Mouse (Mus musculus): ENCODE measurements around the gene Mto1.
"Not testable (repeated sequence)": the region's sequence is repeated elsewhere in the genome, so short reads cannot be mapped to it uniquely, and the experiment has no call there.

Mto1 gene

DNA sequence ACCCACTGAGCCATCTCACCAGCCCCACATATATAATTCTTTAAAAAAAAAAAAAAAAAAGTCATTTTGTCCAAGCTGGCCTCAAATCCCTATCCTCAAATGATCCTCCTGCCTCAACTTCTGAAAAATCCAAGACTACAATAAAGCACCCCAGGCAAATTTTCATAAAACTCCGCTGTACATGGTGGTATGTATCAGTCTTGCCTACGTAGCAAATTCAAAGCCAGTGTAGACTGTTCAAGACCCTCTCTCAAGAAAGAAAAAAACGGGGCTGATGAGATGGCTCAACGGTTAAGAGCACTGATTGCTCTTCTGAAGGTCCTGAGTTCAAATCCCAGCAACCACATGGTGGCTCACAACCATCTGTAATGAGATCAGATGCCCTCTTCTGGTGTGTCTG lies 27.9 kb downstream of the Mto1 start:
- peak; percentile 29 for DNase-seq (ENCODE audit: low spot score)

DNA sequence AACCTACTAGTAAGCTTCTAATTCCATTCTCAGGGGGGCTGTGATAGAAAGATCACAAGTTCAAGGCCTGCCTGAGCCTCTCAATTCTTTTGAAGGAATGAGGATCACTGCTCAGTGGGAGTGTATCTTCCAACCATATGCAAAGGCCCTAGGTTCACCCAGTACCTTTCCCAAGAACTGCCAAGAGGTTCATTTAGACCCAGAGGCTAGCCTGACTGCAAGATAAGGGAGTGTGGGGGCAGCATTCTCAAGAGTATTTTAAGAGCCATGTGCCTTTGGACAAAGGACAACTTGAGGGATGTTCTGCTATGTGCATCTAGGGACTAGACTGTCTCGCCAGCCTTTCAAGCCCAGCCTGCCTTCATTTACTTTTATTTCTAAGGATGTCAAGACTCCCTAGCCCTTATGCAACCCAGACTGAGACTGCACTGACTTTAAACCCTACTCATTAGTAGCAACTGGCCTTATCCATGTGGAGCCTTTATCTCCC lies 28.6 kb downstream of the Mto1 start:
- DNase-seq (ENCODE audit: low spot score): peak; percentile 80

DNA sequence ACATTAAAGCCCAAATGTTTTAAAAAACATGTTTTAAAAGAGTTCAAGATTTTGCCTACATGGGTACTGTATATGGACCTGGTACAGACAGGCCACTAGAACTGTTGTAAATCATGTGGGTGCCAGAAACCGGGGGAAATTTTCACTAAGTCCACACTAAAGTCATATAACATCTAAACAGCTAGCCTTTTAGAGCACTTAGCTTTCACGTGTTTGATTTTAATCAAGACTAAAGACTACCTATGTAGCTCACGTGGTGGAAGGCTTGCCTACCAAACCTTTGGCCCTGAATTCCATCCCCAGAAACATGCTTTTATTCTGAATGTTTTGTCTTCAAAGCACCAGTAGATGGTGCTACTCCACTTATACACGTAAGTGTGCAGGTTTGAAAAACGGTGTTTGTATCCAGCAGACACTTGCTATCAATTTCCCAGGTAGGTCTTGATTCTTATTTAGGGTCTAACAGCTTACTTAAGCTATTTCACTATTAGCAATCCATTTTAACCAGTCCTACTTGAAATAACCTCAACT lies 29.1 kb downstream of the Mto1 start:
- peak; percentile 78 for DNase-seq (ENCODE audit: low spot score)

DNA sequence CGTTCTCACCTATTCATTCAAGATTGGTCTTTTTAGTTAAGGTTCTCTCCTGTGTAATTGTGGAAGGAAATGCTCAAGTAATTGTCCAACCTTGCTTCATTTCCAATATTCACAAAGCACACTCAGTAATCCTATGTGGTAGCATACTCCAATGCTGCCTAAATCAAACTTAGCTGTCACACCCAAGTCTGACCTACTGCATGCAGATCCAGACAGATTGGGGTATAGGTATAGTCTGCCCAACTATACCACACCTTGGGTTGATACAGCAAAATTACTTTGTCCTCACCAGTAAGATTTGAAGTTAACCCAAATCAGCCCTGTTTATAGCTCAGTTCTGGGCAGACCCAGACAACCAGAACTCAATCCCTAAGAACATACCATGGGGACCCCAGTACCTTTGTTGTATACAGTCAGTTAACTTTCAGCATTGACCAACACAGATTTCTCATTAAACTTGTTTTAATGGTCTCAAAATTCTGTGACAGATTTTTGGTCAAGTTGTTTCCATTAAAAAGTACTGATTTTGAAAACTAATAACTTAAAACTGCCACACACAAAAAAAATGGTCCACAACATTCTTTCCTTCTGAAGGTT lies 30.1 kb downstream of the Mto1 start:
- not testable (repeated sequence) for DNase-seq (ENCODE audit: low spot score)

DNA sequence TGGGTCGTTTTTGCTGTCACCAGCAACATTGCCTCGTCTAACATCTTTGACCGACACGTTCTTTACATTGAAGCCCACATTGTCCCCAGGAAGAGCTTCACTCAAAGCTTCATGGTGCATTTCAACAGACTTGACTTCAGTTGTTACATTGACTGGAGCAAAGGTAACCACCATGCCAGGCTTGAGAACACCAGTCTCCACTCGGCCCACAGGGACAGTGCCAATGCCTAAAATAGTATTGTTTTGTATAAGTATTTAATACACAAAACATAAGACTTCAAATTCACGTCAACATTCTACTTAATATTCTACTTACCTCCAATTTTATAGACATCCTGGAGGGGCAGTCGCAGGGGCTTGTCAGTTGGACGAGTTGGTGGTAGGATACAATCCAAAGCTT lies 31.3 kb downstream of the Mto1 start:
- not testable (repeated sequence) for DNase-seq (ENCODE audit: low spot score)

DNA sequence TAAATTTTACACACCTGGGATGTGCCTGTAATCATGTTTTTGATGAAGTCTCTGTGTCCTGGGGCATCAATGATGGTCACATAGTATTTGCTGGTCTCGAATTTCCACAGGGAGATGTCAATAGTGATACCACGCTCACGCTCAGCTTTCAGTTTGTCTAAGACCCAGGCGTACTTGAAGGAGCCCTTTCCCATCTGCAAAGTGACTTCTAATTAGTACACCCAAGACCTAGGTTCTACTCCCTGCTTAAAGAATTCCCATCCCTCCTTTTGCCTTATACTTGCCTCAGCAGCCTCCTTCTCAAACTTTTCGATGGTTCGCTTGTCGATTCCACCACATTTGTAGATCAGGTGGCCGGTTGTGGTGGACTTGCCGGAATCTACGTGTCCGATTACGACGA lies 32.2 kb downstream of the Mto1 start:
- DNase-seq (ENCODE audit: low spot score): not testable (repeated sequence)

DNA sequence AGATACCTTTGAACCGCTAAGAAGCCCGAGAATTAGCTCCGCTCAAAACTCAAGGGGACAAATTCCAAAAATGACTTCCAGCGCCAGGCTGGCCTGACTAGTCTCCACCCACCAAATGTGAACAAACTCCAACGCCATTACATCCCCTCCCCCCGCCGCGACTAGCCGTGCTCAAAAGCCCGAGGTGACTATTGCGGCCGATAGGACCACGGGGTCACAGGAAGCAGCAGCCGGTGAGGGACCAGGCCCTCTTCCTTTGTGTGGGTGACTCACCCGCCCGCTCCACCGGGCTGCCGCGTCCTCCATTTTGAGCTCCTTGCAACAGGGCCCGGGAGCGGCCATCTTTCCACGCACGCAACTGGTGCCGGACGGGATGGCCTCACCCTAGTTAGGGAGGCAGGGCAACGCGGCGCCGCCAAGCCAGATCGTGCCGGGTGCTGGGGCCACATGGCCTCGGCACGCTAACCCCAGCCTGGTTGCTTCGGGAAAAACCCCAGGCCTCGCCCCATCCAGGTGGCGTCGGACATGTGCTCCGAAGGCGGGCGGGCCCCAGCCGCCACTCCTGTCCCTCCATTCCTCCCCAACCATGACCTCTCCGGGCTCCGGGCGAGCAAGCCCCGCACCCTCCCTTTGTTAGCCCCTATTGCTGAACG lies 32.8 kb downstream of the Mto1 start:
- peak; percentile 72 for DNase-seq (ENCODE audit: low spot score)

DNA sequence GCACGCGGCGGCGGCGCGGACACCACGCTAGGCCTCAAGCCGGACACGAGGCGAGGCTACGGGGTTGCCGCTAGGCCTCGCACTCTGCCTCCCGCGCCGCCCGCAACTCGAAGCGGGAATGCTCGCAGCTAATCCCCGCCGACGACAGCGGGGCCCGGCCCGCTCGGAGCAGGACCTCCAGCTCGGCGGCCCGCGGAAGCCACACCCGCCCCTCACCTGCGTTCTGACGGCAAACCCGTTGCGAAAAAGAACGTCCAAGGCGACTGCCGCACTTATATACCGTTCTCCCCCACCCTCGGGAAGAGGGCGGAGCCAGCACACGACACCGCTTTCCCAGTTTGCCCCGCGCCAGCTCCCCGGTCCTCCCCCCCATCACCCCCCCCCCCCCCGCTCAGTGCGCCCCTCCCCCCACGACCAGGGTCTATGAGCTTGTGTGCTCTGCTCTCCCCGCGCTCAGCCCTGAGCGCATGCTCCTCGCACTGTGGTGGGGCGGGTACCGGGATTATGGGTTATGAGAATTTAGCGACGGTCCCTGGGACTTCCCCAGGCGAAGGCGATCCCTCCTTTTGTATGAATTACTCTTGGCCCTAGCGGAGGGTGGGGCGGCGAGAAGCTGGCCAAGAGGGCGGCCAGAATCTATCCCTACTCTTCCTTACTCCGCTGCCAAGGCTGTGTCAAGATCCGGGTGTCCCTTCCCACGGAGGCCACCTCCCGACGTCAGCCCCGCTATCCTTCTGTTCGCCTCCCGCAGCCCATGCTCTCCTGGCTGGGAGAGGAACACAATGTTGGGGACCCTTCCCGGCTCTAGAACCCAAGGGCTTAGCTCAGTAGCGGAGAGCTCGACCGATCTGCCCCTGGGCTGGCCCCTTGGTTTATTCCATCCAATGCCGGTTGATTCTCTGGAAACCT lies 33.7 kb downstream of the Mto1 start:
- peak; percentile 98 for DNase-seq (ENCODE audit: low spot score)

DNA sequence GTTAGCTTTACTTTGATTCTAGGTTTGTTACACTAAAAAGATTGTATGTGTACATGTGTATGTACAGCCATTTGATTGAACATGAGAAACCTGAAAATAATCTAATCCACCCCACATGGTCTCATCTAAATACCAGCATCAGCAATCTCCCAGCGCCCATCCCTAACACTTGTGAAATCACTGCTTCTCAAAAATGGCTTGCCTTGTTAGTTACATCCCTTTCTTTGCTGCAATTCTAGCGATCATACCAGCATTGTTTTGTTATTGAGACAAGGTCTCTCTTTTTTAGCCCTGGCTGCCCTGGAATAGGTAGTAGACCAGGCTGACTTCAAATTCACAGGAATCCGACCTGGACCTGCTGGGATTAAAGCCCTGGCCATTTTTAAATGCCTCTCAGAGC lies 34.4 kb downstream of the Mto1 start:
- no peak for DNase-seq (ENCODE audit: low spot score)

DNA sequence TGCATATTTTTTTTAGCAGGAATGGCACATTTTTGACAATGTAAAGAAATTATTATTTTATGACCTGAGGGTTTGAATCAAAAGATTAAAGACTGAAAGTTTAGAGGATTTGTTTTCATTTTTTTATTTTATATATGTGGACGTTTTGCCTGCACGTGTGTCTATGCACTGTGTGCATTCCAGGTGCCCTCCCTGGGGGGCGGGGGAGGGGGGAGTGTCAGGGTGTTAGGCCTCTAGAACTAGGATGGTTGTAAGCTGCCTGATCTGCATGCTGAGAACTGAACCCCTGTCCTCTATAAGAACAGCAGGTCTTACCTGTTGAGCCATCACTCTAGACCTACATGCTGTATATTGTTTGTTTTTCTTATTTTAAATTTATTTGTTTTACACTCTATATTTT lies 36.7 kb downstream of the Mto1 start:
- no peak for DNase-seq (ENCODE audit: low spot score)

DNA sequence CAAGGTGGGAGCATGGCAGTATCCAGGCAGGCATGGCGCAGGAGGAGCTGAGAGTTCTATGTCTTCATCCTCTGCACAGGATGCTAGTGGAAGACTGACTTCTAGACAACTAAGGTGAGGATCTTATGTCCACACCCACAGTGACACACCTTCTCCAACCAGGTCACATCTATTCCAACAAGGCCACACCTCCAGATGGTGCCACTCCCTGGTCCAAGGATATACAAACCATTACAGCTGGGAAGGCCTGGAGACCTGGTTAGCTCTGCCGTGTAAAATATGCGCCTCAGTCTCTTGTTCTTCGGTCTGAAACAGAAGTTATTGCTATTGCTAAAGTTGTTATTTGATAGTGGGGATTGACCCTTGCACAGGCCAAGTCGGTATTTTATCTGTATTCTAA lies 40.0 kb downstream of the Mto1 start:
- not testable (repeated sequence) for DNase-seq (ENCODE audit: low spot score)

DNA sequence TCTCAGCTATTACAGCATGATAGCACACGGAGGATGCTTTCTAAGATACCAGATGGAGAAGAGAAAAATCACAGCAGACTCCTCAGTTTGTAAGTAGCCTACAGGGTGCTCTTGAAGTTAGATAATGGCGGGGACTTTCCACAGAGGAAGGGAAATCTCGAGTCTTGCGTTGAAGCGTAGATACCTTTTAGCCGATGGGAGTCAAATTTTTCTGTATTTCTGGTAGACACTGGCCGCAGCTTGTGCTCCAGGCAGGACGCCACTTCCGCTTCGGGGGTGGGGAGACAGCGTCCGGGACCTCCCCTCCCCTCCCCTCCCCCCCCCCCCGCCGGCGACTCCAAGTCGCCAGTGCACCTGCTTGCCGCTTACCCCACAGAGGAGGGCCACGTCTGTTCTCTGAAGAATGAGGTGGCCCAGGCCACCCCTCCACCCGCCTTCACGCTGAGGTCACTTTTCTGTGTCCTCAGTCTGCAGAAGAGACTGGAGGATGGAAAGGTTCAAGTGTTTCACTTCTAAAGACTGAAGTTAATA lies 40.9 kb downstream of the Mto1 start, which contains the start of gene Eef1a1:
TSS of gene Eef1a1 (minus strand) at position 262 of the 531 bp plus-strand sequence.
- DNase-seq (ENCODE audit: low spot score): peak; percentile 50

DNA sequence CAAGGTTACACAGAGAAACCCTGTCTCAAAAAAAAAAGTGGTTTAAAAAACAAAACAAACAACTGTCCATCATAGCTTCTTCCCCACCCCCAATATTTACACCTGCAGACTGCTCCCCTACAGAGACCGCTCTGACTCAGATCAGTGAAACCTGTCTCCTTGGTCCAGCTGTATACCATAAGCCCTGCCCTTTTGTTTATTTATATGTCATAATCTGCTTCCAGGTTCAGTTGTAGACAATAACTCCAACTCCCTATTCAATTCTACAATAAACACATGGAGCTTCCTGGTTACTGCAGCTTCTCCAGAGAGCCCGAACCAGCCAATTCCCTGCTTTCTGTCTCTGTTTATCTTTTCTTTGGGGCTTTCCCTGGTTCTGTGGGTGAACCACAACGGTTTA lies 43.2 kb downstream of the Mto1 start:
- no peak for DNase-seq (ENCODE audit: low spot score)

DNA sequence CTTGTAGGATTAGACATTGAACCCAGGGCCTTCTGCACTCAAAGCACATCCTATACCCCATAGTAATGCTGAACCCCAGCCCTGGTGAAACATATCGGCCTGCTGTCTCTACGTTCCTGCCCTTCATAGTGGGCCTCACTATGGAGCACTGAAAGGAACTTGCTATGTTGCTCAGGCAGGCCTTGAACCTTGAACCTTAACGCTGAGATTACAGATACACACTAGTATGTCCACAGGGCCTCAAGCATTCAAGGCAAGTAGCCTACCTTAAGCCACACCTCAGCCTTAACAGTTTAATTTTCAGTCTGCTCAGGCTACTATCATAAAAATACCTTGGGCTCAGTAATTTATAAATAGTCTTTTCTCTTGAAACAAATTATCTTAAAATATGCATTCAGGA lies 44.2 kb downstream of the Mto1 start:
- no peak for DNase-seq (ENCODE audit: low spot score)

DNA sequence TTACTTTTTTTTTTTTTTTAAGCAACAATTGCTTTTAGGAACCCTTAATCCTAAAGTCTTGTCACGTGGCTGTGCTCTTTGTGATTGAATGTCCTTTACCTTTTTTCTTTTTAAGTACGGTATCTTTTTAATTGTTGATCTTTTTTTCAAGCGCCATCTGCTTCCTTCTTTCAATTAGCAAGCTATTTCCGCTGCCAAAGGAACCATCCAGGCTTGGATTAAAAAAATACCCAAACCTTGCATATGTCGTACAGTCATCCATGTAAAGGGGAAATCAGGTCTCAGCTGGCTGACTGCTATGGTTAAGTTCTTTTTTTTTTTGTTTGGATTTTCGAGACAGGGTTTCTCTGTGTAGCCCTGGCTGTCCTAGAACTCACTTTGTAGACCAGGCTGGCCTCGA lies 45.2 kb downstream of the Mto1 start:
- DNase-seq (ENCODE audit: low spot score): no peak

DNA sequence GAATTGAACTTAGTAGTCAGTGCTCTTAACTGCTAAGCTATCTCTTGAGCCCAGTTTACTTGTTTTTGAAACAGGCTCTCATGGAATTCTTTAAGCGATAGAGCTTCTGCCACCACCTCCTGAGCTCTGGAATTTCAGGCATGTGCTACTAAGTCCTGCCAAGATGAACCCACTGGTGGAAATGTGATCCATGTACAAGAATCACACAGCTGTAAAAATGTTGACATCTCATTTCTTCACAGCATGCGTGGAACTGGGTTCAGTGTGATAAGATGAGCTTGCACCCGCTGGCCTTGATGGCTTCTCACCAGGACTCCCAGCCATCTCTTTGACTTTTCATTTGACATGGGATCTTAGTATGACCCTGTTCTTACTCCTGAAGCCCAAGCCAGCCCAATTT lies 52.4 kb downstream of the Mto1 start:
- DNase-seq (ENCODE audit: low spot score): peak; percentile 31

DNA sequence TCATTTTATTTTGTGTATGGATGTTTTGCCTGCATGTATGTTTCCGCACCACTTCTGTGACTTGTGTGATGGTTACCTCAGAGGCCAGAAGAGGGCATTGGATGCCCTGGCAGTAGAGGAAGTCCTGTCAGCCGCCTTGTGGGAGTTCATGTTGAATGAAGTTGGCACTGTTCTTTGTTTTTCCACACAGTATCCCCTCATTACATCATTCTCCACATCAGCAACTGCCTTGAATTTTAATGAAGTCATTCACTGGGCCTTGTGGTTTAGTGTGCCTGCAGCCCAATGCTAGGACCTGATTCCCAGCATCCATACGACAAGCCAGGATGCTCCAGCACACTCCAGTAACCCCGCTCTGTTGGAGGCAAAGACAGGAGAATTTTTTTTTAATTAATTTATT lies 53.3 kb downstream of the Mto1 start:
- no peak for DNase-seq (ENCODE audit: low spot score)

DNA sequence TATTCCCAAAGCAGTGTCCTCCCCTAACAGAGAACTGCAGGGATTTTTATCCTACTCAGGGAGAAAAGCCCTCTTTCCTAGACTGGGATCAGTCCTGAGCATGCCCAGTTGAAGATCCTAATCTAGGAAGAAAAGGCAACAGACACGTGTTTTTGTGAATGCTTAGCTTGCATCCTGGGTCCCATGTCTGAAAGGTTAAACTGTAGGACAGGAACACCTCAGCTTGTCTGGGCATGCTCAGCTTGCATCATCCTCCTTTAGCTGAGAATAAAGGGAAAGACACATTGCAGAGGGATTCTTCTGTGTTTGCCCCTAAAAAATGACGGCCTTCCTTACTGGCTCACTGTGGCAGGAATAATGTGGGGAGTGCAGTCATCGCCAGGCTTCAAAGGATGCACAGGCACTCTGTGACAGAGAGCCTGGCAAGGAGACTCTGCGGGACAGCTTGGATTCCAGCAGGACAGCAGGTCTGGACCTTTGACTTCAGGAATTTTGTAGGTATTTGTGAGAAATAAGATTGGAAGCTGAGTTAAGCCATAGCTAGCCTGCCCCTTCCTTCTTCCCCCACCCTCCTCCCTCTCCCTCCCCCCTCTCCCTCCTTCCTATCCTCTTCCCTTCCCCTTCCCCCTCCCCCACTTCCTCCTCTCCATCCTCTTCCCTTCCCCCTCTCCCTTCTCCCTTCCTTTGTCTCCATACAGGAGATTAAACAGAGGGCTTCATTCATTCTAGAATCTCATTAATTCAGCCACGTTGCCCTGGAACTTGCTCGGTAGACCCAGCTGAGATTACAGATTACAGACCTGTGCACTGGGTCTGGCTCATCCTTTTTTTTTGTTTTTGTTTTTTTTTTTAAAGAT lies 55.4 kb downstream of the Mto1 start:
- DNase-seq (ENCODE audit: low spot score): peak; percentile 72

DNA sequence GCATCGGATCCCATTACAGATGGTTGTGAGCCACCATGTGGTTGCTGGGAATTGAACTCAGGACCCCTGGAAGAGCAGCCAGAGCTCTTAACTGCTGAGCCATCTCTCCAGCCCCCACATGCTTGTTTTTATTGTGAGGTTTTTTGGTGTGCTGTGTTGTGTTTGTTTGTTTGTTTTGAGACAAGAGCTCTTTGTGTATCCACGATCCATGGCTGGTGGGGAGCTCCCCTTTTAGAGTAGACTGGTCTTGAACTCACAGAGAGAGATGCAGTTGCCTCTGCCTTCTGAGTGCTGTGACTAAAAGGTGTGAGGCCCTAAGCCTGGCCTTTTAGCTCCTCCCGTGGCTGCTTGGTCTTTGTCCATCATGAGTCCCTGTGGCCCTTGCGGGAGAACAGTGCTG lies 56.1 kb downstream of the Mto1 start:
- no peak for DNase-seq (ENCODE audit: low spot score)

DNA sequence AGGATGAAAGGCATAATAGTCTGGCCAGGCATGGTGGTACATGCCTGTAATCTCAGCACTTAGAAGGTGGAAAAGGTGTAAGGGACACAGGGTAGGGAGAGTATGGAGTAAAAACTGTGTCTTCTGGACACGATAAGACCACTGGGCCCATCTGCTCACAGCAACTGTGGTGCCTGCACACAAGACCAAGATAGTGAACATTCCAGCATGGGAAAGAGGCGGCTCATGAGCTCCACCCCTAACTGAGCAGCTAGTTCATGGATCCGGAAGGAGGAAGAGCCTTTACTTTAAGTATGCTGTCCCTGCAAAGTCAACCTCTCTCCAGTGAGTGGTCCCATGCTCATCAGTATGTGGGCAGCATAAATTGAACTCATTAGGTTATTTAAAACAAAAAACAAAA lies 56.7 kb downstream of the Mto1 start:
- no peak for DNase-seq (ENCODE audit: low spot score)

DNA sequence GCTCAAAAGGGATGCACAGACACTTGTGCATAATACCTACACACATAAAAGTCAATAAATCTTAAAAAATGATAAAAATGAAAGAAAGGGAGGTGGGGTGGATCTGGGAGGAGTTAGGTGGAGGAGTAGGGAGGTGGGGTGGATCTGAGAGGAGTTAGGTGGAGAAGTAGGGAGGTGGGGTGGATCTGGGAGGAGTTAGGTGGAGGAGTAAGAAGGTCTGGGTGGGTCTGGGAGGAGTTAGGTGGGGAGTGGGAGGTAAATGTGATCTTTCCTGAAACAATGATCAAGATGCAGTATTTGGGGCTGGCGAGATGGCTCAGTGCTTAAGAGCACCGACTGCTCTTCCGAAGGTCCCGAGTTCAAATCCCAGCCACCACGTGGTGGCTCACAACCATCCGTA lies 57.2 kb downstream of the Mto1 start:
- no peak for DNase-seq (ENCODE audit: low spot score)

All from embryo, embryonic 10 days (tissue).